Mouse (Mus musculus) MEL-GATA-1-ER (cell line): ENCODE results near the gene Pak2.
A peak's percentile ranks its signal among the peaks of the same experiment; 100 is the strongest.

Experiments used
- DNase-seq: peaks from one replicate; pipeline ENCODE4 v3.0.0-alpha.2; 2012; ENCODE audit warnings: low read depth; ENCODE audit errors: extremely low read depth

Gene Pak2

DNA sequence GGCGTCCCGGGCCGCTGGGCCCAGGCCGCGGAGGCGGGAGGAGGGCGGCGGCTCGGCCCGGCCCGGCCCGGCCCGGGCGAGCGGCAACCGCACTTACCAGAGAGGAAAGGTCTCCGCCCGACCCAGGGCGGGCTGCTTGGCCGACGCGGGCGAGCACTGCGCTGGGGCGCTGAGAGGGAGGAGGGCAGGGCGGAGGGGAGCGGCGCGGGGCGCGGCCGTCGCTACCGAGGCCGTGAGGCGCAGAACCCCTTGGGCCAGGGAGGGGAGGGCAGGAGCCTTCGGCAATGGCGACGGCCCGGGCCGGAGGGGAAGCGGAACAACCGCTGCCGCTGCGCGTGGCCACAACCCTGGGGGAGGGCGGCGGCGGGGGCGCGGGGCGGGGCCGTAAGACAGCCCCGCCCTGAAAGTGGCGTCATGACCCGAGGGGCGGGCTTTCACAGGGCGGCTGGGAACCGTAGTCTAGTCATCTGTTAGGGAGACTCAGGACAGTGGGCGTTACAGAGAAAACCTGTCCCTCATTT is at the start of gene Pak2:
TSS of gene Pak2 (minus strand) at position 352 of the 521 bp plus-strand sequence.
- peak; percentile 60 for DNase-seq

DNA sequence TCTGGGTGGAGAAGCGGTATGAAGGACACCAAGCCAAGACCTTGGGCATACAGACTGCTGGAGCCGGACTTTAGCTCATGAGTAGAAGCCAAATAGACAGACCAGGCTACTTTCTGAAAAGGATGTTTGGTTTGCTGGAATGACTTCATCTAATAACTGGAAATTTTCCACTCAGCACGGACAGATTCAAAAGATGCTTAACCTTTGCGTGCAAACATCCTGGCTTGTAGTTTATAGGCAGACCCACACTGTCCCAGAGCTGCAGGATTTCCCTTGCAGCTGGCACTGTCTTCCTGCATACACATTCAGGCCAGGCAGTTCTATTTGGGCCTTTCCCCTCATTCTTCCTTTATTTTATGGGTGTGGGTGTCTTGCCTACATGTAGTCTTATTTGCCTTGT is 47.9 kb upstream of the Pak2 start:
- DNase-seq, result no peak

GRCm38 (mm10) chr16:32125364-32125763 is 46.2 kb upstream of the Pak2 start:
- DNase-seq, result no peak

- no peak for DNase-seq
Measured at GRCm38 (mm10) chr16:32124444-32125335, 45.5 kb upstream of the Pak2 start.

- no peak for DNase-seq
Measured at GRCm38 (mm10) chr16:32124020-32124419, 44.9 kb upstream of the Pak2 start.

- no peak for DNase-seq
Measured at GRCm38 (mm10) chr16:32120454-32120853, 41.3 kb upstream of the Pak2 start.

- DNase-seq, result no peak
Measured at GRCm38 (mm10) chr16:32116186-32116585, 37.0 kb upstream of the Pak2 start.

DNA sequence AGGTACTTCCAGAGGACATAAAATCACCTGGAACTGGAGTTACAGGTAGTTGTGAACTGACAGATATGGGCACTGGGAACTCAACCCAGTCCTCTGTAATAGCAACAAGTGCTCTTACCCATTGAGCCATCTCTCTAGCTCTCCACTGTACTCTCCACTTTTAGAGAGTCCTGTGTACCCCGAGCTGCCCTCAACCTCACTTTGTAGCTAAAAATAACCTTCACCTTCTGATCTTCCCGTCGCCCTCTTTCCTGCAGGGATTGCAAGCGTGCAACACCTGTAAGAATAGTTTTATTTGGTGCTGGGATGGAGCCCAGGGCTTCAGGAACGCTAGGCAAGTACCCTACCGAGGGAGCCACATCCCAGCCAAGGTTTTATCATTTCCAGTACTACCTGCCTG is 36.6 kb upstream of the Pak2 start:
- DNase-seq, result no peak

DNA sequence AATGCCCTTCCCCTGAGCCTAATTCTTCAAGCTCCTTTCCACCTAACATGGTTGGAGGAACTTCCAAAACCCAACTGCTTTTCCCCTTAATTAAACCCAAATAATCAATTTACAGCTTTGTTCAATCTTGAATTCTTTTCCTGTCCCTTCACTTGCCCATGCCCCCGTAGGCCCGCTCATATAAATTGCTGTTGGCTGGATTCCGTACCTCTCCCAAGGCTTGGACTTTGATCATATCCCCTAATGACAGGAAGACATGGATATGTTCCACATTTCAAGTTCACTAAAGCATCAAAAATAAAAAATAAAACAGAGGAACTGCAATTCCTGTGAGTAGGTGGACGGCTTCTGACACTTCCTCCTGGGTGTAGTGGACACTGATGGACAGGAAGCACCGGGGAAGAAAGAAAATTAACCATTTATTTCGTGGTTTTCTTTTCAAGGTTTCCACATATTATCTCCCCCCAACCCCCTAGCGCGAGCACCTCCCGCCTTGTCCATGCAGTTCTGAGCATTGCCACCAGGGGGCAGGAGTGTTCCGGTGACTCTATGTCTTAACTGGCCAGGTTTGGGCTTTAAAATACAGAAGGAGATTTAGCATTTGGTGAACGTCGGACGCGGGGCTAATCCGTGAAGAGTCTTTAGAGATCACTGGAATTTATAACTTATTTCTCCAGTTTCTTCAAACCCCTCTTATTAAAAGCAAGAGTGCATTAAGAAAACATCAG is 36.0 kb upstream of the Pak2 start:
- DNase-seq, result peak; percentile 61

DNA sequence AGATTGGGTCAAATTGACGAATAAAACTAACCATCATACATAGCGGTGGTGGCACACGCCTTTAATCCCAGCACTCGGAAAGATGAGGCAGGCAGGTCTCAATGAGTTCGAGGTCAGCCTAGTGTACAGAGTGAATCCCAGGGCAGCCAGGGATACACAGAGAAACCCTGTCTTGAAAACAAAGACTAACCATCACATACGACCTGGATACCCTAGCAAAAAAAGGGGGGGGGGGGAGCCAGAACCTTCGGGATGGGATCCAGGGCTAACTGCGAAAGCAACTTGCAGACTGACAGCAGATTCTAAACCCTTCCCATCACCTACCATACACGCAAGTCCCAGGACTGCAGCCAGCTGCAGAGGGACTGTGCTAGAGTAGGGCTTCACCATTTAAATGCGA is 35.3 kb upstream of the Pak2 start:
- DNase-seq, result no peak

DNA sequence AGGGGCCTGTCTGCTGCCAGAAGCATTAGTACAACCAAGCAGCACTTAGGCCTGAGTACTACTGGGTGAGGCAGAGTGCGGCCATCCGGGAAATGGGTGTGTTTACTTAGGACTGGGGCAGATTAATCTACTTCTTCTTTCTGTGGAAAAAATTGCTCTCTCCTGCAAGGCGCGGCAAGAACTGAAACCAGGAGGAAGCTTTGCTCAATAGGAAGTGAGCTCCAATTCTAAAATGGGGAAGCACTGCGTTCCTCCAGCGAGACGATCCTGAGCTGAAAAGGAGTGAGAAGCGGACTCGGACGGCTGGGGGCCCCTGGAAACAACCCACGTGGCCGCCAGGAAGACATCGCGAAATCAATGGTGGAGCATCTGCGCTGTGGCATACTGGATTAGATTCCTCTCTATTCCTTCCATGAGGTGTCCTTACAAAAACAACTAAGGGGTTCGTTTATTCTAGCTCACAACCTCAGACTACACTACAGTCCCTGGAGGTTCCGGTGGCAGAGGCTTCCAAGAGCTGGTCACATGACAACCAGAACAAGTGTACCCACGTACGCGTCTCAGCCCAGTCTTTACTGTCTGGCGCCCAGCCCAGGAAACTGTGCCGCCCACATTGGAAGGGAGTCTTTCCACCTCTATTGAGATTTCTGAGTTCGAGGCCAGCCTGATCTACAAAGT is 34.5 kb upstream of the Pak2 start:
- peak; percentile 96 for DNase-seq

DNA sequence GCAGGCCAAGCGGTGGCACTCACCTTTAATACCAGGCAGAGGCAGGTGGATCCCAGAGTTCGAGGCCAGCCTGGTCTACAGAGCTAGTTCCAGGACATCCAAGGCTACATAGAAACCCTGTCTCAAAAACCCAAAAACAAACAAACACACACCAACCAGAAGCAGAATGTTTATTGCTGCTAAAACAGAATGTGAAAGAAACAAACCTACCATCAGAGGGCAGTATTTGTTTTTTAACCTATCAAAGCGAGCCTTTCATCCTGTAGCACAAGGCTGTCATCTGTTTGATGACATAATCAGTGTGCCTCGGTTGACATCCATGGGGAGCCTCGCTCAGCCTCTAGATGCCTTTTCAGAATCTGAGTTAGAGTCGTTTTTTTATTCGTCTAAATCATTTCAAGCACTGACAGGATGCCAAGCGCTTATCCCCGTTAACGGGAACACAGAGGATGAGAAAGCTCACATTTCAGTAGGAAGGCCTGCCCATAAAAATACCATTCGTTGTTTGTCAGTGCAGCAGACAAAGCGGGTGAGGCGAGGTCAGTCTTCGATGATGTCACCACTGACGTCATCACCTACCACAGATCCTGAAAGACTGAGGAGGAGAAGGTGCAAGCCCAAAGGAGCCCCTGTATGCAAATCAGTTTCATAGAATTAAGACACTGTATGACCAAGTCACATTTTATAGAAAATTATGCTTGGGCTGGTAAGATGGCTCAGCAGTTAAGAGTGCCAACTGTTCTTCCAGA is 32.0 kb upstream of the Pak2 start:
- DNase-seq, result no peak

DNA sequence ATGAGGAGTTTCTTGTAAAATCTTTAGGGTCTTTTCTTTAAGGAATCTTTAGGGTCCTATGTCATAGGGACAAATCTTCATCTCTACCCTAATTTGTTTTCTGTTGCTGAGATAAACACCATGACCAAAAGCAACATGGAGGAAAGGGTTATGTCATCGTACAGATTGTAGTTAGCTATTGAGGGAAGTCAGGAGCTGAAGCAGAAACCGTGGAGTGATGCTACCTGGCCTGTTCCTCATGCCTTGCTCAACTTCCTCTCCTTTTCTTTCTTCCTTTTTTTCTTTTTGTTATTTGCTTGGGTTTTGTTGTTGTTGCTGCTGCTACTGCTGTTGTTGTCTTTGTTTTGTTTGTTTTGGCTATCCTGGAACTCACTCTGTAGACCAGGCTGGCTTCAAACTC is 29.4 kb upstream of the Pak2 start:
- DNase-seq, result no peak

GRCm38 (mm10) chr16:32108170-32108569 is 29.0 kb upstream of the Pak2 start:
- no peak for DNase-seq

DNA sequence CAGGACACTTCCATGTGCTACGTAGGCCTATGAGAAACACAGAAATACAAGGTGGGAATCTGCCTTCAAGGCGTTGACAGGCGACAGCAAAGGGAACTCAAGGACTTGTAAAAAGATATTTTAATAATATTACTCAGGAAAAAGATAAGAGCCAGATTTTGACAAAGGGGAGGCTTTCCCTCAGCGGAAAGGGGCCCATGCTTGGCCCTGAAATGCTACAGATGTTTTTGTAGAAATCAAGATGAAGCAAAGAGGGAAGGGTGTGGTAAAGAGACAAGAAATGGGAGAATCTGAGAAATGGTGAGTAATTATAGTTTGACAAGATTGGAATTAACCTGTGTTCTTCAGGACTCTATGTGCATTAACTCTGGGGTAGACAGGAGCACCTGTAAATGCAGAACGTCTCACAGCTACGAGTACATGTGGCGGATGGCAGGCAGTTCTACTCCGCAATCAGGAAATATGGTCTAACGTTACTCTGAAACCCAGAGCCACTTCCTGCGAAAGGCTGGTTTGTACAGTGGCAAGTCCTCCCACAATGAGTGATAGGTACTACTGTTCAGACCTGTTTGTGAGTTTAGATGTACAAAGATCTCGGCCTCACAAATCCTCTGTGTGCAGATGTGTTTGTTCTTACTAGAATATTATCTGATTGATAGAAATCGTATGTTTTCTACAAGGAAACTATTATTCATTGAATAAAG is 28.4 kb upstream of the Pak2 start:
- DNase-seq, result no peak

DNA sequence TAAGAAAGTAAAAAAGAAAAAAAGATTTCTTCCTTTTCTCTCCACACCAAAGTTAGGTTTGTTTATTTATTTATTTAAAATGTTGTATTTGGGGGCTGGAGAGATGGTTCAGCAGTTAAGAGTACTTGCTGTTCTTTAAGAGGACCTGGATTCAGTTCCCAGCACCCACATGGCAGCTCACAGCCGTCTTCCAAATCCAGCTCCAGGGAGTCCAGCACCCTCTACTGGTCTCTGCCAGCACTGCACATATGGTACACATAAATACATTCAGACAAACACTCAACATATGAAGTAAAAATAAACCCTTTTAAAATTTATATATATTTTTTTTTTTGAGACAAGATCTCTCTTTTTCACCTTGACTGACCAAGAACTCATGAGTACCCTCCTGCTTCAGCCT is 26.6 kb upstream of the Pak2 start:
- no peak for DNase-seq

GRCm38 (mm10) chr16:32102295-32102694 is 23.2 kb upstream of the Pak2 start:
- no peak for DNase-seq

DNA sequence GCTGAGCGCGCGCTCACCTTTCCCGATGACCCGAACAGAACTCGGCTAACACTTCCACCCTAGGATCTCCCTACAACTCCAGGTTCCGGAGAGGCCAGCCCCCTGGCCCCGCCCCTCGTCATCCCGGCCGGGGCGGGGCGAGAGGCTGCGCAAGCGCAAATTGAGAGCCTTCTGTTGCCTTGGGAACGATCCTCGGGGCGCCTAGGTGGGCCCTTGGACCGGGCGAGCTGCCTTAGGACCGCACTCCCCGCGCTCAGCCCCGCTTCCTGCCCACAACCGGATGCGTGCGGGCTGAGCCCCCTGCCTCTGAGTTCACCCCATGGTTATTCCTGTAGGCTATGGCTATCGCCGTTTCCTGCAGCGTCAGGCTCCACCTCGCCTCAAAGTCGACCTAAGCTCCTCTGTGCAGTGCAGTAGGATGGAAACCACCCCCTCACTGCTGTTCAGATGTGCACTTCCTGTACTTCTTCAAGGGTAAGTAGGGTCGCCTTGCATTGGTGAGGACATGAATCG is 20.6 kb upstream of the Pak2 start, which contains the start of the genes Pigx and Cep19:
TSS of gene Pigx (minus strand) at position 103 of the 513 bp plus-strand sequence.
TSS of gene Cep19 (plus strand) at position 163 of the 513 bp plus-strand sequence.
- DNase-seq, result peak; percentile 67

- DNase-seq, result no peak
Measured at GRCm38 (mm10) chr16:32098897-32099637, 19.9 kb upstream of the Pak2 start.
